Mouse (Mus musculus): ENCODE measurements around the gene Abtb2. TPM values are rescaled to one million over a fixed set of nuclear protein-coding genes. Genes with fewer than 3 reads are reported as not detected.
A peak's percentile ranks its signal among the peaks of the same experiment; 100 is the strongest.

The Abtb2 gene
- polyA plus RNA-seq, 1 experiment from 2014 or later = 17.4 TPM

DNA sequence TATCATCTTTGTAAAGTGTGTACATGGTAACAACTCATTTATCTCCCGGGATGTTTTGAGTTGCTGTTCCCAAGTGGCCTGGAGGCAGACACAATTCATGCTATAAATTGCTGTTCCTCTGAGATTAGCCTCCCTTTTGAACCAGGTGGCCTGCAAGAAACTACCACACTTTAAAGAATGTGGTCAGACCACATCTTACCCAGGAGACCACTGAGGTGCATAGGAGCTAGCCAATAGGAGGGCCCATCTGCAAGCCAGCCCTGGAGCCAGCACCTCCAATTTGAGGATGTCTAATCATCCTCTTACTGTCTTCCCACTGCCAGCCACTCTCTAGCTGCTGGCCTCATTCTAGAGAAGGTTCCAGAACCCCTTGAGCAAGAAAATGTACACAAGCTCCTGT is 35.4 kb downstream of the Abtb2 start:
- Histone ChIP-seq H3K9me3 (no peaks in the 10 kb centered on the region), H3K9ac (no peak overlapping the region), H3K27me3 (no peaks in the 10 kb centered on the region), H3K36me3 (no peaks in the 10 kb centered on the region), H3K27ac (no peak overlapping the region; the same call in 1 of the 2 replicates), H3K4me2 (no peak overlapping the region), H3K4me3 (no peak overlapping the region), H3K4me1 (peaks cover 67% of the 10 kb centered on the region)
- ATAC-seq (ENCODE audit: insufficient number of reproducible peaks, insufficient read depth, low FRiP score, low TSS enrichment, low read depth) = no peak
- 45% methylated on average over 1 of the region's 1 CpGs for WGBS

DNA sequence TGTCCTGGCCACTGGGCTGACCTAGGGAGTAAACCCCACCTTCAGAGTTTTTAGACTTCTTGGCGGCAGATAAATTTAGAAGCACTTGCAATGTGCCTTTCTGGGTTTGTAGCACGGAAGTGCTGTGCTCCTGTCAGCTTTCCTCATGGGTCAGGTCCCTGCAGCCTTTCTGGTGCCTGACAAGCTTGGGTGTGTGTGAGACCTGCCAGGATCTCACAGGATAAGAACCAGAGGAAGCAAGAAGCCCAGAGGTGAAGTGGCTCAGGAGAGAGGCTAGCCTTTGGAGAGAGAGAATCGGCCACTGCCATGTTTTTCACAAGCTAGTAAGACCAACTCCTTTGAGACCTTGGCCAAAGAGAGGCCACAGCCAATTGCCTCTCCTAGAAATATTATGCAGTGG is 37.1 kb downstream of the Abtb2 start:
- H3K4me3 ChIP-seq = no peak overlapping the region
- no peaks in the 10 kb centered on the region for H3K27me3 ChIP-seq
- 86% methylated on average over 3 of the region's 3 CpGs for WGBS
- no peak overlapping the region for H3K9ac ChIP-seq
- no peaks in the 10 kb centered on the region for H3K9me3 ChIP-seq
- H3K36me3 ChIP-seq = 0 out of 2 replicates have a peak, but pooled peaks cover 3% of the 10 kb centered on the region
- H3K27ac ChIP-seq = no peak overlapping the region
- H3K4me1 ChIP-seq = peaks cover 64% of the 10 kb centered on the region
- ATAC-seq (ENCODE audit: insufficient number of reproducible peaks, insufficient read depth, low FRiP score, low TSS enrichment, low read depth) = no peak
- H3K4me2 ChIP-seq = no peak overlapping the region

DNA sequence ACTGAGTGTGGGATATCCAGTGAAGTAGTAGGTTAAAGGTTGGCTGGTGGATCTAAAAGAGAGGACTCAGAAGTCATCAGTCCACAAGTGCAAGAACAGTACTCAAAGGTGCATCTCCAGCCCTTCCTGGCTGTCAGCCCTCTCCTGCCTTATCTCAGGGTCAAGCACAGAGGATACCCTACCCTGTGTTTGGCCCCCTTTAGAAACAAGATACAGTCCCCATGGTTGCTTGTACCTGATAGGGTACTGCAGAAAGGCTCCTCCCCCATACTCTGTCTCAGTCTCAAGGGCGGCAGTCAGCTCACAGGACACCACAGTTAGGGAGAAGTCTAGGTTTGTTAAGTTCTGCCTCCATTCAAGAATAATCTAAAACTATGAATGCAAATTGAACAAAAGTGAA is 37.8 kb downstream of the Abtb2 start:
- ATAC-seq (ENCODE audit: insufficient number of reproducible peaks, insufficient read depth, low FRiP score, low TSS enrichment, low read depth) = no peak
- no peak overlapping the region for H3K4me3 ChIP-seq
- H3K9ac ChIP-seq = no peak overlapping the region
- H3K27ac ChIP-seq = no peak overlapping the region
- H3K4me1 ChIP-seq = peaks cover 64% of the 10 kb centered on the region
- H3K36me3 ChIP-seq = 0 out of 2 replicates have a peak, but pooled peaks cover 5% of the 10 kb centered on the region
- no peaks in the 10 kb centered on the region for H3K27me3 ChIP-seq
- no peaks in the 10 kb centered on the region for H3K9me3 ChIP-seq
- whole genome bisulfite sequencing = 36% methylated on average over 1 of the region's 1 CpGs
- H3K4me2 ChIP-seq = no peak overlapping the region

GRCm38 (mm10) chr2:103605805-103606498 is 39.8 kb downstream of the Abtb2 start:
- Histone ChIP-seq H3K36me3 (0 out of 2 replicates have a peak, but pooled peaks cover 5% of the 10 kb centered on the region), H3K4me1 (peaks cover 50% of the 10 kb centered on the region), H3K27ac (no peak overlapping the region), H3K9me3 (no peaks in the 10 kb centered on the region), H3K4me3 (no peak overlapping the region), H3K27me3 (no peaks in the 10 kb centered on the region), H3K4me2 (no peak overlapping the region), H3K9ac (no peak overlapping the region)
- WGBS = 89% methylated on average over 4 of the region's 4 CpGs
- ATAC-seq (ENCODE audit: insufficient number of reproducible peaks, insufficient read depth, low FRiP score, low TSS enrichment, low read depth) = no peak

DNA sequence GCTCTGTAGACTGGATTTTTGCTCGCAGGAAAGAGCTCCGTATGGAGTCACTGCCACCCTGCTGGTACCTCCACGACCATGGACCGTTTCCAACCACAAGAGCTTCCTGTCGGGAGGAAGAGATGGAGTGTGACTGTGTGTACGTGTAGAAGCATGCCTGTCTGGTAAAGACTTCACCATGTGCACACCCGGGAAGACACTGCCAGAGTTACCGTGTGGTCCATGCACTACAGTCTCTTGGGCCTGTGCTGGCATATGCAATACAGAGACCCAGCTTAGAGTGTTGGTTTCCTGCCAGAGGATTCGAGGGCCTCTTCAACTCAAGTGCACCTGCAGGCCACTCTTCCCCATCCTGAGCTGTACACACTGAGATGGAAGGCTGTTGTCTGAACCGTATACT is 41.8 kb downstream of the Abtb2 start:
- no peak overlapping the region for H3K4me3 ChIP-seq
- no peak overlapping the region for H3K9ac ChIP-seq
- no peak overlapping the region for H3K27ac ChIP-seq
- H3K9me3 ChIP-seq = no peaks in the 10 kb centered on the region
- 55% methylated on average over 10 of the region's 10 CpGs for WGBS
- 0 out of 2 replicates have a peak, but pooled peaks cover 5% of the 10 kb centered on the region for H3K36me3 ChIP-seq
- peaks cover 44% of the 10 kb centered on the region for H3K4me1 ChIP-seq
- H3K27me3 ChIP-seq = no peaks in the 10 kb centered on the region
- ATAC-seq (ENCODE audit: insufficient number of reproducible peaks, insufficient read depth, low FRiP score, low TSS enrichment, low read depth) = no peak
- H3K4me2 ChIP-seq = no peak overlapping the region

DNA sequence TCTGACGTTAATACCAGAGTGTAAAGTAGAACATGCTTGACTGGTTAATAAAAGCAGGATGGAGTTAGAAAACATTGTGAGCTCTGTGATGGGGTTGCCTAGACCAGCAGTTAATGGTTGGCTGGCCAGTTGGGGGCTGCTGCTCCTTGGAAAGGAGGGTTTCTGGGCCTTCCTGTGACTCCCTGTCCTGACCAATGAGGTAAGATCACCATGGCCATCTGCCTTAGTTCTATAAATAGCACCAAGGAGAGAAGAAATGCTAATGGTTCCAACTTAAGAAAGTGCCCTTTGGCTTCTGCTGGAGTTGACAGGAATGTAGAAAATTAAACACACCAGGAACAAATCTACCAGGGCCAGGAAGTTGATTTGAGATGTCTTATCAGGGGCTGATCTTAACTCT is 42.8 kb downstream of the Abtb2 start:
- Histone ChIP-seq H3K9ac (no peak overlapping the region), H3K36me3 (0 out of 2 replicates have a peak, but pooled peaks cover 5% of the 10 kb centered on the region), H3K4me3 (no peak overlapping the region), H3K27ac (peak overlapping the region; percentile 28), H3K4me1 (peaks cover 37% of the 10 kb centered on the region), H3K27me3 (no peaks in the 10 kb centered on the region), H3K4me2 (no peak overlapping the region), H3K9me3 (no peaks in the 10 kb centered on the region)
- 35% methylated on average over 1 of the region's 1 CpGs for WGBS
- ATAC-seq (ENCODE audit: insufficient number of reproducible peaks, insufficient read depth, low FRiP score, low TSS enrichment, low read depth) = no peak

- 40% methylated on average over 3 of the region's 3 CpGs for WGBS
- no peak for ATAC-seq (ENCODE audit: insufficient number of reproducible peaks, insufficient read depth, low FRiP score, low TSS enrichment, low read depth)
- Histone ChIP-seq H3K27me3 (no peaks in the 10 kb centered on the region), H3K4me3 (no peak overlapping the region), H3K9me3 (no peaks in the 10 kb centered on the region), H3K9ac (no peak overlapping the region), H3K4me2 (no peak overlapping the region), H3K36me3 (0 out of 2 replicates have a peak, but pooled peaks cover 5% of the 10 kb centered on the region), H3K4me1 (peaks cover 36% of the 10 kb centered on the region), H3K27ac (peak overlapping the region; percentile 28; the same call in 1 of the 2 replicates)
These were observed 43.4 kb downstream of the Abtb2 start for GRCm38 (mm10) chr2:103609499-103609898.

- ATAC-seq (ENCODE audit: insufficient number of reproducible peaks, insufficient read depth, low FRiP score, low TSS enrichment, low read depth) = no peak
- Histone ChIP-seq H3K27ac (no peak overlapping the region), H3K4me3 (no peak overlapping the region), H3K36me3 (0 out of 2 replicates have a peak, but pooled peaks cover 5% of the 10 kb centered on the region), H3K9me3 (no peaks in the 10 kb centered on the region), H3K4me2 (no peak overlapping the region), H3K27me3 (no peaks in the 10 kb centered on the region), H3K9ac (no peak overlapping the region), H3K4me1 (peaks cover 36% of the 10 kb centered on the region)
- WGBS = 92% methylated on average over 8 of the region's 8 CpGs
These were observed 44.9 kb downstream of the Abtb2 start for GRCm38 (mm10) chr2:103610831-103611535.

DNA sequence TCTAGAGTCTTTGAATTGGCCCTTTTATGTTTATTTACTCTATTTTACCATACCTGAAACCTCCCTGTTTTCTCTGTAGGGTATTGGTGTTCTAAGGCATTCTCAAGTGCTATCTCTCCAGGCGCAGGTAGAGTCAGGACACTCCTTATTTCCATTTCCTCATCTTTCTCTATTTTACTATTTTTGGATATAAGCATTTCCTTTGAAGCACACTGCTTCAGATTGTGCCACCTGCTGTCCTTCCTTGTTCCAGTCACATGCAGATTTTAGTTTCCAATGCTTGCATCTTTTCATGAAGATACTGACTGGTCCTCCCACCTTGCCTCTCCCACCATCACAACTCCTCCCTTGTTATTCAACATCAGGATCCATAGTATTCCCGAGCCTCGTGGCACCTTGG is 47.8 kb downstream of the Abtb2 start:
- Histone ChIP-seq H3K4me2 (no peak overlapping the region), H3K36me3 (no peaks in the 10 kb centered on the region), H3K27ac (no peak overlapping the region), H3K27me3 (no peaks in the 10 kb centered on the region), H3K9ac (no peak overlapping the region), H3K4me3 (no peak overlapping the region), H3K4me1 (peaks cover 20% of the 10 kb centered on the region), H3K9me3 (no peaks in the 10 kb centered on the region)
- no peak for ATAC-seq (ENCODE audit: insufficient number of reproducible peaks, insufficient read depth, low FRiP score, low TSS enrichment, low read depth)
- 79% methylated on average over 3 of the region's 3 CpGs for WGBS

DNA sequence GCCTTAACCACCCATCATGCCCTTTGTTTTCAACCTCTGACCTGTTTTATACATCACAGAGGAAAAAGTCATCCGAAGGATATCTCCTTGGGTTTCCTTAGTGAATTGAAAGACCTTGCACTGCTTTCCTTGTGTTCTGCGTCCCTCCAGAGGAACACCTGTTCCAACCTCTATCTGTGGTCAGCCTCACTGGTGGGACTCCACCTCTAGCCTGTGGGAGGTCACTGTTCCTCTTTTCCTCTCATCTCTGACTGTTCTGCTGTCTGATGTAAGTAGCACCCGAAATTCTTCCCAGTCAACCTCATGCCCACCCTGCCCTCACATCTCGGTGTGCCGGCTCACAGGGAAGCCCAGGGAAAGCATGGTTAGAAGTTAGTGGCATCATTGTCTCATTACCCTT is 48.9 kb downstream of the Abtb2 start:
- Histone ChIP-seq H3K9ac (no peak overlapping the region), H3K4me1 (peaks cover 15% of the 10 kb centered on the region), H3K27ac (no peak overlapping the region), H3K36me3 (no peaks in the 10 kb centered on the region), H3K9me3 (no peaks in the 10 kb centered on the region), H3K4me2 (no peak overlapping the region), H3K4me3 (no peak overlapping the region), H3K27me3 (no peaks in the 10 kb centered on the region)
- WGBS = 89% methylated on average over 5 of the region's 5 CpGs
- ATAC-seq (ENCODE audit: insufficient number of reproducible peaks, insufficient read depth, low FRiP score, low TSS enrichment, low read depth) = no peak

DNA sequence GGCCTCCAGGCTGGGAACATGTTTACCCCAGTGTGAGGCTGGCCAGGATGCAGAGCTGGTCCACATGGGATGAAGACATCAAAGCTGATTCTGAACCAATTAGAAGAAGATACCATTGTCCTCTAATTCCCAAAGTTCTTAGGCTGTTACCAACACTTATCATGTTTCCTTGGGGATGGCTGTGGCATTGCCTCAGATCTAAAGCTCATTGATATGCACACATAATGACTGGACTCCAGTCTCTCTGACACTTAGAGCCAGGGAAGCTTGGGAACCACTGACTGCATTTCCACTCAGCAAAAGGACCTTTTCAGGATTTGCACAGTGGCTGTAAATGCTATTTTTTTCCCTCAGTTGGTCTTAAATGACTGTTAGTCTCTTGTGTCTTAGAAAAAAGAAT is 52.3 kb downstream of the Abtb2 start:
- no peak overlapping the region for H3K4me3 ChIP-seq
- no peak for ATAC-seq (ENCODE audit: insufficient number of reproducible peaks, insufficient read depth, low FRiP score, low TSS enrichment, low read depth)
- 0 out of 2 replicates have a peak, but pooled peaks cover 7% of the 10 kb centered on the region for H3K4me1 ChIP-seq
- no peaks in the 10 kb centered on the region for H3K27me3 ChIP-seq
- H3K36me3 ChIP-seq = no peaks in the 10 kb centered on the region
- H3K27ac ChIP-seq = no peak overlapping the region
- H3K4me2 ChIP-seq = no peak overlapping the region
- H3K9ac ChIP-seq = no peak overlapping the region
- H3K9me3 ChIP-seq = no peaks in the 10 kb centered on the region

- ATAC-seq (ENCODE audit: insufficient number of reproducible peaks, insufficient read depth, low FRiP score, low TSS enrichment, low read depth) = no peak
- WGBS = 79% methylated on average over 4 of the region's 4 CpGs
- H3K9ac ChIP-seq = no peak overlapping the region
These were observed 56.8 kb downstream of the Abtb2 start for GRCm38 (mm10) chr2:103622950-103623349.

More at GRCm38 (mm10) chr2:103622950-103623349, 56.8 kb downstream of the Abtb2 start:
- Histone ChIP-seq H3K27ac (no peak overlapping the region), H3K4me2 (no peak overlapping the region), H3K9me3 (no peaks in the 10 kb centered on the region), H3K4me3 (no peak overlapping the region), H3K4me1 (peaks cover 24% of the 10 kb centered on the region), H3K27me3 (no peaks in the 10 kb centered on the region), H3K36me3 (no peaks in the 10 kb centered on the region)
